Mouse (Mus musculus): Measurements from ENCODE around the gene Coro7.
A peak's percentile ranks its signal among the peaks of the same experiment; 100 is the strongest.
"Not testable (repeated sequence)": the region's sequence is repeated elsewhere in the genome, so short reads cannot be mapped to it uniquely, and the experiment has no call there.

Gene Coro7

DNA sequence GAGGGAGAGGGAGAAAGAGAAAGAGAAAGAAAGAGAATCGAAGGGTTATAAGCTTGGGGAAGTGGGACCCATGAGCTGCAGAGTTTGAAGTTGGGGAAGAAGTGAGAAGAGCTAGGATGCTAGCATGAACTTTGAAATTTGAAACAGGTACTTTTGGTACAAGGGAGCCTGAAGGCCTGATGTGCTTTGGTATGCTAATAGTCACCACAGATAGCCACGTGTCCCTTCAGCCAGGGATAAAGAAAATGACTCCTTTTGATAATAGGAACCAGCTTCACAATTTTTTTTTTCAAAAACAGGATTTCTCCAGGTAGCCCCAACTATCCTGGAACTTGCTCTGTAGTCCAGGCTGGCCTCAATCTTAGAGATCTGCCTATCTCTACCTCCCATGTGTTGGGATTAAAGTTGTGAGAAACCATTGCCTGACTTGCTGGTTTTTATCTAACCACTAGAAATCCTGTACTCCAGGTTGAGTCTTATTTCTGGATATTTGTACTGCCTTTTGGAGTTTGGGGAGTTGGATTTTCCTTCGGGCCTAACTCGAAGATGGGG is 3.1 kb upstream of the Coro7 start:
- DNase-seq (ENCODE audit: low spot score in 2 of 2) = no peak

DNA sequence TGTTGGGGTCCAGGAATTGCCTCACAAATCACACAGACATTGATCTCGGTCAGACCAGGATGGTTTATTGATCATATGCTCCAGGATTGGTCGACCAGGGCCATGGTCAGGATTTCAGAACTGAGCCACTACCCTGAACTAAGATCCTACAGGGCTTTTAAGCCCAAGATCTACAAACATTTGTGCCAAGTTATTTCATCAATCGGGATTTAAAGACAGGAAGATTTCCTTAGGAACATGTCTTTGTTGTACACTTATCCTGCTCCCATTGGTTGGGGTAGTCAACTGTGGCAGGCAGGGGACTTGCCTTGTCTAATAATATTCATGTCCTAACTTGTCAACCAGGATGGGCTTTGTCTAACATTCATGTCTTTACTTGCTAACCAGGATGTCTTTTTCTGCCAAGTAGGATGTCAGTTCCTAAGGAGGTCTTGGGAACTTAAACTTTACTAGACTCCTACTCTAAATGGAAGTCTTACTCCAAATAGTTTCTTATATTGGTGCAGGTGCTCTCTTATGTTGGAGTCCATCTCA is 1.4 kb upstream of the Coro7 start:
- DNase-seq (ENCODE audit: low spot score in 2 of 2) = not testable (repeated sequence)

DNA sequence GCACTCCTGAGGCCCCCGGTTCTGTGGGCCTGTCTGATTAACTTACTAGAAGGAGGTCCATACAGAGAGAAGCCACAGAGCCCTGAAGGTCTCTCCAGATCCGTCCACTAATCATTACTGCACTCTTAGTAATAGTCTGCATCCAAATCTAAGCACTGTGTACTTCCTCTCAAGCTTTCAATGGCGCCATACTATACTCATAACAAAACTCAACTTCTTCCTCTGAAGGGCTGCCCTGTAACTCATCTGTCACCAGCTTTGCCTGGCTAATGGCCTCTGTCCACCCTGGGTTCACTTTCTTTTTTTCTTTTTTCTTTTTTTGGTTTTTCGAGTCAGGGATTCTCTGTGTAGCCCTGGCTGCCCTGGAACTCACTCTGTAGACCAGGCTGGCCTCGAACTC is 1.5 kb downstream of the Coro7 start:
- no peak for DNase-seq (ENCODE audit: low spot score in 2 of 2)

GRCm38 (mm10) chr16:4676836-4677235 is 2.7 kb downstream of the Coro7 start:
- no peak for DNase-seq (ENCODE audit: low spot score in 2 of 2)

DNA sequence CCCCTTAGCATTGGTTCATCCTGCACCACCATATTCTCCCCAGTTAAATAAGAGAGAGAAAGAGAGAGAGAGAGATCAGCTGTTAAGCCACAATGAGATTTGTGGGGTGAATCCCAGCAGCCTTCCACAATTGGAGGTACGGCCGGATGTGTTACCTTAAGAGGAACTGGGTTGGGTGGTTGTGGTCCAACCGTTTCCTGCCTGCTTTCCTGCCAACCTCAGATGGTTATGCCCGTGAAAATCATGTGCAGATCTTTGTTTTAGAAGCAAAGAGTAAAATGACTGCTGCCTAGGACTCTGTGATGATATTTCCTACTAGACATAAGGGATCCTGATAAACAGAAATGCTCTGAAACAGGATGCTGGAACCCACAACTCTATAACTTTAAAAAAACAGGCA is 5.5 kb downstream of the Coro7 start:
- DNase-seq (ENCODE audit: low spot score in 2 of 2) = no peak

GRCm38 (mm10) chr16:4670317-4670716 is 9.3 kb downstream of the Coro7 start:
- DNase-seq (ENCODE audit: low spot score in 2 of 2) = no peak

- peak; percentile 62 to 70 for DNase-seq (ENCODE audit: low spot score in 2 of 2)
Measured at GRCm38 (mm10) chr16:4667190-4667808, 12.3 kb downstream of the Coro7 start.

- no peak for DNase-seq (ENCODE audit: low spot score in 2 of 2)
Measured at GRCm38 (mm10) chr16:4665726-4666125, 13.9 kb downstream of the Coro7 start.

DNA sequence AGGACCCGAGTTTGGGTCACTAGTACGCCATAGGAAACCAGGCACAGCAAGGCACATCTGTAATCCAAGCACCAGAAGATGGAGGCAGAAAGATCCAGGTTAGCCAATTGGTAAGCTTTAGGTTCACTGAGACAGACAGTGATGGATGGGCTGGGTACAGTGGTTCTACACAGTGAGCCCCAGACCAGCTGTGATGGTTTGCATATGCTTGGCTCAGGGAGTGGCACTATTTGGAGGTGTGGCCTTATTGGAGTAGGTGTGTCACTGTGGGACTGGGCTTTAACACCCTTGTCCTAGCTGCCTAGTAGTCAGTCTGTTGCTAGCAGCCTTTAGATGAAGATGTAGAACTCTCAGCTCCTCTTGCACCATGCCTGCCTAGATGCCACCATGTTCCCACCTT is 15.8 kb downstream of the Coro7 start:
- no peak for DNase-seq (ENCODE audit: low spot score in 2 of 2)

DNA sequence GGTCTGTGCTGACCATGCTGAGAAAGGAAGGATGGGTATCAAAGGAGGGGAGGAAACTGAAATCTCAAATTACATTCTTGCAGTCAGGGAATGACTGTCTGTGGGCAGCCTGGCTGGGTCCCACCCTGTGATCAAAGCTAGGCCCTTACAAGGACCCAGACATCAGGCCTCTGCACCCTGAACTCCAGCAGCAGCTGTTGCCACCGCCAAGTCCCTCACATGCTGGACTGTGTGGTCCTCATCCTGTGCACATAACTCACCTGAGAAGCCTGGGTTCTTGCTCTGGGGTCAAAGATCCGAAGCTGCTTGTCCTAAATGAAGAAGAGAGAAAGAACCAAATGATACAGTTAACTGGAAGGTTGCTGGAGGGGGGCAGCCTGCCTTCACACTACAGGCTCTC is 18.0 kb downstream of the Coro7 start:
- no peak for DNase-seq (ENCODE audit: low spot score in 2 of 2)

DNA sequence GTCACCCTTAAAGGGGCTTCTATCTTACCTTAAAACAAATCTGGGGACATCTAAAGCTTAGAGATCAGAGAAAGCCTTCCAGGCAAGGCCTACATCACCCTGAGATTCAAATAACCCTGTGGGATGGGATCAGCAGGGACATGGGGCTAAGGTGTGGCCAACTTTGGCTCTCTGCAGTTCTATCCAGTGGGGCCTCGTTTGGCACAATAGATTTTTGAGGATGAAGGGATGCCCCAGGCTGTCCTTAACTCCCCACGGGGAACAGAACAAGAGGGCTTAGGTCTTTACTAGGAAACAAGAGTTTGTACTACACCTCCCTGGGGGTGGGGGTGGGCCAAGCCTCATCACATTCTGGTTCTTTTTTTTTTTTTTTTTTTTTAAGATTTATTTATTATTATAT is 20.3 kb downstream of the Coro7 start:
- DNase-seq (ENCODE audit: low spot score in 2 of 2) = no peak

- DNase-seq (ENCODE audit: low spot score in 2 of 2) = no peak
Measured at GRCm38 (mm10) chr16:4658781-4659245, 20.8 kb downstream of the Coro7 start.

GRCm38 (mm10) chr16:4656571-4657081 is 23.0 kb downstream of the Coro7 start:
- no peak for DNase-seq (ENCODE audit: low spot score in 2 of 2)

DNA sequence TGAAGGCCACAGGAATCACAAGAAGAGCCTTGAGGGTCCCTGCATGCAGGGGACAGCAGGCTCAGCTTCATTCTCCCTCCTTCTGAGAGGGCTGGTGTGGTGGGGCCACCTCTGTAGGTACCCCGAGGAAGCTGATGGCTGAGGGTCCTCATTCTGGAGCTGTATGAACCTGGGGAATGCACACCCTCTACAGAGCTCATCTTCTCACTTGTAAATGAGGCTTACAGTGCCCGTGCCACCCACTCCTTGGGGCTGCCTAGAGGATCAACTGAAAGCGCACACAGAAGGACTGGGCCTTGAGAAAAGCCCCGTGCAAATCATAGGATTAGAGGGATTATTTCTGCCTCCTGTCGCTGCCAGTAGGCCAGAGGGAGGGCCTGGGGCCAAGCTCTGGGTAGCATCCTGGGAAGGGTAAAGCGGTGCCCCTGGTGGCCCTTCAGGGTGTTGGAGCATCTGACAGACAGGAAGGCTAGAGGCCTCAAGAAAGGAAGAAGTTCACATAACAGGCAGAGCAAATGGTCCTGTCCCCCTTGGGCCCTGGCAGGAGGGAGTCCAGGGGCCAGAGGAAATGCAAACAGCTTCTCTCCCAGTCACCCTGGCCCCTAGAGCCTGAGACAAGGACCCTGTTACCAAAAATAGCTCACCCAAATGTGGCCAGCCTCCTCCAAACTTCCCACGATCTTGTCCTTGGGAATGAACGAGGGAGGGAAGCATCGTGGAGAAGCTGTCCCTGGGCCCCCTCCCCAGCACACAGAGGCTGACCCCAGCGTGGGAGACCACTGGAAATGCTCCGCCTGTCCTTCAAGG is 23.6 kb downstream of the Coro7 start:
- no peak for DNase-seq (ENCODE audit: low spot score in 2 of 2)

- DNase-seq (ENCODE audit: low spot score in 2 of 2) = no peak
Measured at GRCm38 (mm10) chr16:4655251-4655734, 24.3 kb downstream of the Coro7 start.

DNA sequence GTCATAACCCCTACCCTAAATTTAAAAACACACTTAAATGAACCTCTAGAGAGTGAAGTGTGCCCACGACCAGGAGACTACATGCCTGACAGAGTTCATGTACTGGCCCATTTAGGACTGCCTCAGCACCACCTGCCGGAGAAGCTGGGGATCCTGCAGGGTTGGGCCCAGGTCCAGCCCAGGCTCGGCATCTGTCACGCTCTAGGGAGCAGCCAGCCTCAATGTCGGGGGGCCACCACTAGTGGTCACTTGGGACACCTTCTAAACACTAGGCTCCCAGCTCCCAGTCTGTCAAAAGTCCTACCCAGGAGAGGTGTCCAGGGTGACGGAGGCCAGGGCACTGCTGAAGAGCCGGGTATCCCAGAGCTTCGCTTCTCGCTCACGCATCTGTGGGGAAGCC is 24.9 kb downstream of the Coro7 start:
- DNase-seq (ENCODE audit: low spot score in 2 of 2) = no peak

- DNase-seq (ENCODE audit: low spot score in 2 of 2) = no peak
Measured at GRCm38 (mm10) chr16:4652707-4653416, 26.7 kb downstream of the Coro7 start.

DNA sequence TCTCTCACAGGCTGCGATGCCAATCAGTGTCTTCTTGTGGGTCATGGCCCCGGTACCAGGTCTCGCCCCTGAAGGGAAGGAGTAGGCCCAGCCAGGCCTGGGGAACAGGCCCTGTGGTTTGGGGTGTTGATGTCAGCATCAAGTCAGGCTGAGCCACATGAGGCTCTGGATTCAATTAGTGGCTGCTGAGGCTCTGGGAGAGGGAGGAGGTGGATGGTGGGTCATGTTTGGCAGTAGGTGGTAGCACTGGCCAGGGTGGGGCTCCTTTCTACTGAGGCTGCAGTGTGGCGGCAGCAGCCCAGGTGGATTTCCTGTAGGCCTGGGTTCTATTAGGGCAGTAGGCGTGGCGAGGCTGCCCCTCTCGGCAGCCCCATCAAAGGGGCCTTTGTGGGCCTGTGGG is 28.0 kb downstream of the Coro7 start:
- no peak for DNase-seq (ENCODE audit: low spot score in 2 of 2)

- DNase-seq (ENCODE audit: low spot score in 2 of 2) = no peak
Measured at GRCm38 (mm10) chr16:4651081-4651480, 28.5 kb downstream of the Coro7 start.

DNA sequence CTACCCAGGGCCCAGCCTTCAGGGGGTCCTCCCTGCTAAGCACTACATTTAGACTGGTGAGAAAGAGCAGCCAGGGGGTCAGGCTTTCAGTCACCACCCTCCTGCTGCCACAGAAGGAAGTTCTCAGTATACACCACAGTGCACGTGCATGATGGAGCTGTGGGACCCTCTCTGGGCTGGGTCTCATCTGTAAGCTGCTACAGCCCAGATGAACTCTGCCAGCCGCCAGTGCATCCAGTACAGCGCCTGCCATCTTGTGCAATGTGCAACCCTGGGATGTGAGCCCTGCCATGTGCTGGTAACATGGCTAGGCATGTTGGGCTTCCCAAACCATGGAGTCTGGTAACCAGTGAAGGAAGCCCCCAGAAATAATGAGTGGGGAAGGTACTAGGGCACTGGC is 29.4 kb downstream of the Coro7 start:
- DNase-seq (ENCODE audit: low spot score in 2 of 2) = no peak

DNA sequence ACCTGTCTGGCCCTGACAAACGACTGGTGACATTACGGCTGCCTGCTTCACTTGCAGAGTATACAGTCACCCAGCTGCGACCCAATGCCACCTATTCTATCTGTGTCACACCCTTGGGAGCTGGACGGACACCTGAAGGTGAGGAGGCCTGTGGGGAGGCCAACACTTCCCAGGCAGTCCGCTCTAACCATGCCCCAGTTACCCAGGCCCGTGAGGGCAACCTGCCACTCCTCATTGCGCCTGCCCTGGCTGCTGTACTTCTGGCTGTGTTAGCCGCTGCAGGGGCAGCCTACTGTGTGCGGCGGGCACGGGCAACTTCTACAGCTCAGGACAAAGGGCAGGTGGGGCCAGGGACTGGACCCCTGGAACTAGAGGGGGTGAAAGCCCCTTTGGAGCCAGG is 29.9 kb downstream of the Coro7 start:
- DNase-seq (ENCODE audit: low spot score in 2 of 2) = no peak

DNA sequence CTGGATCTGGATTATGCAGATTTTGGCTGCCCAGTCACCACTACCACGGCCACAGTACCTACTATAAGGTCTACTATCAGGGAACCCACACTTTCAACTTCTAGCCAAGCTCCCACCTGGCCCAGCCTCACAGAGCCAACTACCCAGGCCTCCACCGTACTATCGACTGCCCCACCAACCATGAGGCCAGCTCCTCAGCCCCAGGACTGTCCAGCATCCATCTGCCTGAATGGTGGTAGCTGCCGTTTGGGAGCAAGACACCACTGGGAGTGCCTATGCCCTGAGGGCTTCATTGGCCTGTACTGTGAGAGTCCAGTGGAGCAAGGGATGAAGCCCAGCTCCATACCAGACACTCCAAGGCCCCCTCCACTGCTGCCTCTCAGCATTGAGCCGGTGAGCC is 30.4 kb downstream of the Coro7 start:
- no peak for DNase-seq (ENCODE audit: low spot score in 2 of 2)

Data from urinary bladder, adult 18-20 months (tissue).